Mouse (Mus musculus) ES-CJ7 (cell line): ENCODE measurements at regions not wholly inside any gene's neighbourhood (a gene's known extent, or its start where the extent isn't known, plus 50 kb on each side); places are given as distances from the start of the nearest gene placed in this dataset.
"Not testable (repeated sequence)": the region's sequence is repeated elsewhere in the genome, so short reads cannot be mapped to it uniquely, and the experiment has no call there.

Experiments used
- DNase-seq: peaks from one replicate; pipeline ENCODE4 v3.0.0; 2011; ENCODE audit warnings: low read depth, low spot score

DNA sequence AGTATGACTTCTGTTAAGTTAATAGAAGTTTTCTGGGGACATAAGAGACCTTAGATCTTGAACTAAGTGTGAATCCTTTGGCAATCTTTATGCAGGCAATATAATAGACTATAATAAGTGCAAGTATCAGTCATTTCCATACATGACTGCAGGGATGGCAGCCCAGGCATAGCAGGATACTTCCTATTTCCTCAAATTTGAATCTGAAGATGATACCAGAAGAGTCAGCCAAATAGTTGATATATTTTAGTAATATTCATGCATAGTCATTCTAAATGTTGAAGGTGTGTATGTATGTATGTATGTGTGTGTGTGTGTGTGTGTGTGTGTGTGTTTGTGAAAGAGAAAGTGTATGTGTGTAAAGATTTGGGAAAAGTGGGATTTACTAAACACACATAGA, 64.3 kb downstream of the Prl2c2 start:
- not testable (repeated sequence) for DNase-seq

DNA sequence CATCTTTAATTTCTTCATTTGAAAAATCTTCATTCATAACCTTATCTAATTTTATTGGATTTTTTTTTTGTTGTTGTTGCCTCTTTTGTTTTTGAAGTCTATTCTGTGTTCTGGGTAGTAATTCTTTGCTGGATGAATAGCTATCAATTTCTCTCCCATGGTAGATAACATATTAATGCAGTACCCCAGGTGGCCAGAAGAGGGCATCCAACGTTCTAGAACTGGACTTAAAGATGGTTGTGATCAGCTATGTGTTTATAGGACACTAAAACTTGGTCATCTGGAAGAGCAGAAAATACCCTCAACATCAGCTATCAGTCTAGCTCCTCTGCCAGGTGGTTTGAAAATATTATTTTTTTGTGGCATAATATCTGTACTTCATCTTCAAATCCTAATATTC, 70.1 kb downstream of the Prl2c2 start:
- DNase-seq: peak; percentile 38

DNA sequence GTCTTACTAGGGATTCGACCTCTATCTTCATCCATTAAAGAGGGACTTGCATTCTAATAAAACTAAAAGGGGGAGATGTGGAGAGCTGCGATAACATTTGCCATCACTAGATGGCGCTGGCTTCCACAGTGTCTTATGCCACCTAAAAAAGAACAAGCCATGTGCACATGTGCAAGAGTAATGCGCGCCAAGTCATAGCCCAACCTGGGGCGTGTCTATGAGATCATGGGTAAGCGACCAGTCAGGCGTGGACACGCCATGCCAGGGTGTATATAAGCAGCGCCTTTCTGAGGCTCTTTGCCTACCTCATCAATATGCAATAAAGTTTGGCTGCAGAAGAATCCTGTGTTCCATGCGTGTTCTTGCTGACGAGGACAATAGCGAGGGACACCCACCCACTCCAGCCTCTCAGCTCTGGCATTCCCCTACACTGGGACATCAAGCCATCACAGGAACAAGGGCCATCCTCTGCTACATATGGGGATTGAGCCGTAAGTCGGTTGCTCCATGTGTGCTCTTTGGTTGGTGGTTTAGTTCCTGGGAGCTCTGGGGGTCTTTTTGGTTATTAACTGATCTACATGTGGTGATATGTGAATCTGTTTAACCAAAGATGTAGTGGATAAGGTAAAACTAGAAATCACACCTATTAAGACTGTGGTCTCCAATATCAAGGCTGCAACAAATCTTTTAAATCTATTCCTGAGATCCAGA, 73.1 kb downstream of the Prl2c2 start:
- DNase-seq: peak; percentile 72

DNA sequence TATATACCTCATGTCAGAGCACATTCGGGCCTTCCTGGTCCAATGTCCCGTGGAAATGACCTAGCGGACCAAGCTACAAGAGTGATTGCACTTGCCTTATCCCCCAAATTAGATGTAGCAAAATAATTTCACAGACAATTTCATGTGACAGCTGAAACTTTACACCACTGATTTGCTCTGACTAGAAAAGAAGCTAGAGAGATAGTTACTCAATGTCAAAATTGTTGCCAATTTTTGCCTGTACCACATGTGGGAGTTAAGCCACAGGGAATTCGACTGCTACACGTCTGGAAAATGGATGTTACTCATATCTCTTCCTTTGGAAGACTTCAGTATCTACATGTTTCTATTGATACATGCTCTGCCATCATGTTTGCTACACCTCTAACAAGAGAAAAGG, 74.6 kb downstream of the Prl2c2 start:
- no peak for DNase-seq

DNA sequence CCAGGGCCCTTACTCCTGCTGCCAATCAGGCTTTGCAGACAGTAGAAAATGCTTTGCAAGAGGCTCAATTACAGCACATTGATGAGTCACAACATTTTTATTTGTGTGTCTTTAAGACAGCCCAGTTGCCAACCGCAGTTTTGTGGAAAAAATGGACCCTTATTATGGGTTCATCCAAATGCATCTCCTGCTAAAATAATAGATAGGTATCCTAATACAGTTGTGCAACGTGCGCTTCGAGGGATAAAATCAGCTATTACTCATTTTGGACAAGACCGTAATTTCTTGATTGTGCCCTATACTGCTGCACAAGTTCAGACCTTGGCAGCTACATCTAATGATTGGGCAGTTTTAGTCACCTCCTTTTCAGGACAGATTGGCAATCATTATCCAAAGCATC, 75.4 kb downstream of the Prl2c2 start:
- no peak for DNase-seq

DNA sequence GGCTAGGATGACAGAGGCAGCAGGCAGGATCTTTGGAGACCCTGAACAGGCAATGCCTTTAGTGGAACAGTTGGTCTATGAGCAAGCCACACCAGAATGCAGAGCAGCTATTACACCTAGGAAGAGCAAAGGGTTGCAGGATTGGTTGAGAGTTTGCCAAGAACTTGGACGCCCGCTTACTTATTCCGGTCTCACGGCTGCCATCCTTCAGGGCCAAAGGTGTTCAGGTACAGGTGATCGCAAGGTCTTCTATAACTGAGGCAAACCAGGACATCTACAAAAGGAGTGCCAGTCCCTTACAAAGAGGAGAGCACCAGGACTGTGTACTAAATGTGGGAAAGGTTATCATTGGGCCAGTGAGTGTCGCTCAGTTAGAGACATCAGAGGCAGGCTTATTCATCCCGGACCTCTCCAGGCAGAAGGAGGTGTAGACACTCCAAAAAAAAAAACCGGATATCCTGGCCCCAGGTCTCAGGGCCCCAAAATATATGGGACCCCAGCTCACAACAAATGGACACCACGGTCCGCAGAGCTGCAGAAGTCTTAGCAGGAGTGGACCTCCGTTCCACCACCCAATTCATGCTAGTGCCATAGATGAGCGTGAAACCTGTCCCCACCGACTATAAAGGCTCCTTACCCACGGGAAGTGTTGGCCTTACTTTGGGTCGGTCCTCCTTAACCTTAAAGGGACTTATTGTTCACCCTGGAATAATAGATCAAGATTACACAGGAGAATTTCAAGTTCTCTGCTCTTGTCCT, 77.4 kb downstream of the Prl2c2 start:
- no peak for DNase-seq

DNA sequence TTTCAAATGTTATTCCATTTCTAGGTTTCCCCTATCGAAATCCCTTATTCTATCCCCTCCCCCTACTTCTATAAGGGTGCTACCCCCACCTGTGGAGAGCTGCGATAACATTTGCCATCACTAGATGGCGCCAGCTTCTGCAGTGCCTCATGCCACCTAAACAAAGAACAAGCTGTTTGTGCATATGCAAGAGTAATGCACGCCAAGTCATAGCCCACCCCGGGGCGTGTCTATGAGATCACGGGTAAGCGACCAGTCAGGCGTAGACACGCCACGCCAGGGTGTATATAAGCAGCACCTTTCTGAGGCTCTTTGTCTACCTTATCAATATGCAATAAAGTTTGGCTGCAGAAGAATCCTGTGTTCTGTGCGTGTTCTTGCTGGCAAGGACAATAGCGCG, 79.6 kb downstream of the Prl2c2 start:
- DNase-seq: peak; percentile 48

DNA sequence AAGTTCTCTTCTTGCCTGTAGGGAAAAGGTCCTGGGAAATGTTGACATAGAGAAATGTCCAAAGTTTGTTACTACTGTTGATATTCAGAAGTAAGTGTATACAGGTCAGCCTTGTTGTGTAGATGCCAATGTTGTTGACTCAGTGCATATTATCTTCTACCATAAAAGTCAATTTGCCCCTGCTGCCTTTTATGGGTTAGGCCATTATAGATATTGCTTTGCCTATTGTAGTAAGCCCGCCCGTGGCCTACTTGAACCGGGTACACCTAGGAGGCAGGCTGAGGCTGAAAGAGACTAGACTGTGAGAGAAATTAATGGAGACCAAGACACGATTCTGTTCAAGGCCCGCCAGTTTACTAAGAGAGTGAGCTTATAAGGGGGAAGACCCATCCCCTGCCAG, 92.3 kb downstream of the Prl2c2 start:
- peak; percentile 28 for DNase-seq

DNA sequence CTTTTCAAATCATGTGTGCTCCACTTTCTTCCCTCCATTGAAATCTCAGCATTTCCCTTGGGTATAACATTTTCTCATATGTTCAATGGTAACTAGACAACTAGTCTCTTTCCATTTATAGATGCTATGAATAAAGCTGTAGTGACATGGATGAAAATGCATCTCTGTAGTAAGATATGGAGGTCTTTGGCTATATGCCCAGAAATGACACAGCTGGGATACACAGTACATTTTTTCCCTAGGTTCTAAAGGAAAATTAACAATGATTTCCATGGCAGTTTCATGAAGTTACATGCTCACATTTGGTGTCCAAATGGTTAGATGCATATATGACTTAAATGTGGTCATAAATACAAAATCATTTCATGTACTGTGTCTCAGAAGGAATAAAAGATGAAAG, 99.0 kb downstream of the Prl2c2 start:
- DNase-seq: no peak

DNA sequence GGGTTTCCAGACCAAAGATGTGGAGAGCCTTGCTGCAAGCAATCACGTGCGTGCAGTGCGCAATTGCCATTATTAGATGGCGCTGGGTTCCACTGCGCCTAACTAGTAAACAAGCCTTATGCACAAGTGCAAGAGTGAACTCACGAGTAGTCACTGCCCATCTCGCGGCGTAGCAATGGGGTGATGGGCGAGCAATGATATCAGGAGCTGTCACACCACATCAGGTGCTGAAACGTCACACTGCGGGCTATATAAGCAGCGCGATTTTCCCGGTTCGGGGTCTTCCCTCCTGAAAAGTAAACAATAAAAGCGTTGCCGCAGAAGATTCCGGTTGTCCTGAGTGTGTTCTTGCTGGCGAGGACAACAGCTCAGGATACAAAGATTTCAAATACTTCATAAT, 89.8 kb upstream of the Prl2c3 start:
- DNase-seq: peak; percentile 76

DNA sequence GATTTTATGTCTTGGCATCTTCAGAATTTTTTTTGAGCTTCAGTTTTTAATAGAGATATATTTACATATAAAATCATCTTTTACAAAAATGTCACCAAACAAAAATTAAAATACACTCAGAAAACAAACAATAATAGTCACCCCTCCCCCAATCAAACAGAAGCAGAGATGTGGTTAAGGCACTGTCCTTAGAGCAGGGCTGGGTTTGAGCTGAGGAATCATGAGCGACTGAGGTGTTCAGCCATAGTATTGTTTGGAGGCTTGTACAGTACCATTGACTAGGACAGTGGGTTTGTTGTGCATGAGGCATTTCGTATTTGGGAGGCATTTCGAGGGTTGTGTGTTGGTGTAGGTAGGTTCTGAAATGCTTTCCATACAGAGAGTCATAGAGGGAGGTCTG, 79.6 kb upstream of the Prl2c3 start:
- not testable (repeated sequence) for DNase-seq

DNA sequence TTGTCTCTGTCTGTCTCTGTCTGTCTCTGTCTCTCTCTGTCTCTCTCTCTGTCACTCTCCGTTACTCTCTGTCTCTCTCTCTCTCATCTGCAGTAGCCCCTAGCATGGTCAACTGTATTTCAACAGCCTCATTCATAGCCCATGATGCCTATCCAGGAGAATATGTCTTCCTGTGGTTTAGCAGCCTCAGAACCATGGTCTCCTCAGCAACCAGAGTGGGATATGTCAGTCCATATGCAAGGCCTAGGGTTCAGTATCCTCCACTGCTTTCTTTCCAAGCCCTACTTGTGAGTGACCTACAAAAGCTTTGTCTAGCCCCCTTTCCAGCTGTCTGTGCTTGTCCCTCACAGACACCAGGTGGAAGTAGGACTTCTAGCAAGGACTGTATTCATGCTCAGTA, 65.1 kb upstream of the Prl2c3 start:
- not testable (repeated sequence) for DNase-seq

DNA sequence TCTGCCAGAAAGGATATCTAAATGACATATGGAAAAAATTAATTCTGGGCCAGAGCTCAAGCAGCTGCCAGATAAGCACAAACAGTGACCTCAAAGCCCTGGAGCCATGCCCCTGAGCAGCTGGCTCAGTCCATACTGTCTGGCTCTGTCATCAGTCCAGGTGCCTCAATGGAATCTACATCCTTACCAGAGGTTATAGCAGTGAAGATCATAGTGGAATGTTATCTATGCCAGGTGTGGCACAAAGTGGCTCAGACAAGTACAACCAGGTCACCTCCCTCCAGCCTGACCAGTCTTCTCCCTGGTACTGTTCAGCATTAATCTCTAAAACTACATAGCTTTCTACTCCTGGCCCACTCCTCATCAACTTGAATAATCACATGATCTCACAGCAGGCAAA, 64.4 kb upstream of the Prl2c3 start:
- no peak for DNase-seq

DNA sequence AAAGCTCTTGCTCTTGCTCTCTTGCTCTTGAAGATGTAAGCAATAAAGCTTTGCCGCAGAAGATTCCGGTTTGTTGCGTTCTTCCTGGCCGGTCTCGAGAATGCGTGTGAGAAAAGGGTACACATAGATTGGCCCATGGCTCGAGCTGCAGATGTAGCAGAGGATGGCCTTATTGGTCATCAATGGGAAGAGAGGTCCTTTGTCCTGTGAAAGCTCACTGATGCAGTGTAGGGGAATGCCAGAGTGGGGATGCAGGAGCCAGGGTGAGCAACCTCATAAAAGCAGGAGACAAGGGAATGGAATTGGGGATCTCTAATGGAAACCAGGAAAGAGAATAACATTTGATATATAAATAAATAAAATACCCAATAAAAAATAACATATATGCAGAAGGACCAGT, 63.7 kb upstream of the Prl2c3 start:
- not testable (repeated sequence) for DNase-seq

DNA sequence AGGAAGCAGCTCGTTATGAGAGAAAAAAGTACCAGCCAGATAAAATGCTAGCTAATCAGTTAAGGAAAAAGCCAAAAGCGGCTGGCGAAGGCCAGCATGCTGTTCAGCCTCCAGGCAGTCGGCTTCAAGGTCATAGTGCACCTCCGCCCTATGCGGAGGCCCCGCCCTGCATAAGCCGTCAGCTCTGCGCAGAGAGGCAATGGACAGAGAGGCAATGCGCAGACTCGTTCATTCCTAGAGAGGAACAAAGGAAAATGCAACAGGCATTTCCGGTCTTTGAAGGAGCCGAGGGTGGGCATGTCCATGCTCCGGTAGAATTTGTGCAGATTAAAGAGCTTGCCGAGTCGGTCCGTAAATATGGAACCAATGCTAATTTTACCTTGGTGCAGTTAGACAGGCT, 61.1 kb upstream of the Prl2c3 start:
- not testable (repeated sequence) for DNase-seq

DNA sequence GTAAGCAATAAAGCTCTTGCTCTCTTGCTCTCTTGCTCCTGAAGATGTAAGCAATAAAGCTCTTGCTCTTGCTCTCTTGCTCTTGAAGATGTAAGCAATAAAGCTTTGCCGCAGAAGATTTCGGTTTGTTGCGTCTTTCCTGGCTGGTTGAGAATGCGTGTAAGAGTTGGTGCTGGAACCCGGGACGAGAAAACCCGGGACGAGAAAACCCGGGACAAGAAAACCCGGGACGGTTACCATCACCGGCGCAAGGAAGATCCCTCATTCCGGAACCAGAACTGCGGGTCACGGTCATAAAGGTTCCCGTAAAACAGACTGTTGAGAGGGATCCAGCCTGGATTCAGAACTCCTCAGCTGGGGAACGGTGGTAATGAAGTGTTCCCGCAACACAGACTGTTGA, 60.1 kb upstream of the Prl2c3 start:
- not testable (repeated sequence) for DNase-seq
